Mouse (Mus musculus): ENCODE measurements around the gene Hspb3. TPM values are rescaled to one million over a fixed set of nuclear protein-coding genes. Genes with fewer than 3 reads are reported as not detected.

Gene Hspb3
- polyA plus RNA-seq, 1 experiment from 2014 or later, result not detected

DNA sequence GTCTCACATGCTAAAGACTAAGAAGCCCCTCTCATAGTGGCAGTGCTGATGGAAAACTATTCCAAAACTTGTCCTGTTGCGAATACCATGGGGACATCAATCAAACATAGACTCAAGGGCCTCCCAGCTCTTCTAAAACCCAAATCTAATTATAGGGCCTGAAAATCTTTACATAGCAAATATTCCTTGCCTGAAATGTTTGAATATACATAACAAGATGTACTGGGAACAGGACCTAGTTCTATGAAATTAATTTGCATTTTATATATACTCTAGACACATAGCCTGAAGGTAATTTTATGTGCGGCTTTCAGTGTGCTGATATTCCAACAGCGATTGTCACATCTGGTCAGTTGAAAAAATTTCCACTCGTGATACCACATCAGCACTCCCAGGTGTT, 8.0 kb downstream of the Hspb3 start:
- Histone ChIP-seq H3K9ac (ENCODE audit: low read depth, low read length) (no peak overlapping the region), H3K4me1 (replicated peaks; ENCODE audit: insufficient read depth, low read length) (no peaks in the 10 kb centered on the region), H3K27me3 (ENCODE audit: insufficient read depth, low read length) (no peaks in the 10 kb centered on the region), H3K36me3 (ENCODE audit: insufficient read depth, low read length) (no peaks in the 10 kb centered on the region), H3K9me3 (replicated peaks; ENCODE audit: low read length) (no peaks in the 10 kb centered on the region), H3K4me2 (ENCODE audit: low read length) (no peak overlapping the region), H3K4me3 (replicated peaks; ENCODE audit: low read depth, low read length) (no peak overlapping the region), H3K27ac (no peak overlapping the region)
- TF ChIP-seq CTCF (IDR thresholded peaks at IDR 0.05; ENCODE audit: low read depth), result no peak
- ATAC-seq (replicated peaks; ENCODE audit: low FRiP score, low read depth) (no peak), DNase-seq (ENCODE audit: low spot score) (no peak)
- 95% methylated on average over 4 of the region's 4 CpGs for WGBS

DNA sequence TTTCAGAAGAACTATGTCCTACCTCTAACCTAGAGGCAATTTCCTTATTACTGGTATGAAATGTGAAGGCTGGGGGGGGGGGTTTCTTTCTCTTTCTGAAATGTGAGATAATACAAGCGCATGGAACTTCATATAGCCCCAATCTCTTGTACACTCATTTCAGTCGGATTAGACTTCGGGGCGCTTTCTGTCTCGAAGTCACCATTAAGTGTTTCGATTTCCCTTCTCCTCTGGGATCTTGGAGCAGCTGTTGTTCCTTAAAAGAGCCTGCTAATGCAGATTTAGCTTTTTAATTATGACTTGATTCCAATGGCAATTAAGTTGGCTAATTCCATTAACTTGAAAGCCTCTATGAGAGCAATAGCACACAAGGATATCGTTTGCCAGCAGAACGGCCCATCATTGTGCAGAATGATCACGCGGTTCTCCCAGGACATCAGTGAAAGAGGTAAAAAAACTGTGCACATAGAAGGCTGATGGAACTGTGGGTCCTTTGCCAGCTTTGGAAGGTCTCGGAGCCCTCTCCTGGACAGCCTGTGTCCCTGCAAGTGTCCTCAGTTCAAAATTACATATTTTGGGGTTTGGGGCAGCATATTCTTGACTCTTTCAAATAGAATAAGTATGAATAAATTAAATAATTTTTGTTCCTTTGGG, 22.4 kb downstream of the Hspb3 start:
- no peak overlapping the region for H3K9ac ChIP-seq (ENCODE audit: low read depth, low read length)
- 80% methylated on average over 11 of the region's 11 CpGs for WGBS
- no peak for ATAC-seq (replicated peaks; ENCODE audit: low FRiP score, low read depth)
- no peak overlapping the region for H3K4me3 ChIP-seq (replicated peaks; ENCODE audit: low read depth, low read length)
- no peaks in the 10 kb centered on the region for H3K36me3 ChIP-seq (ENCODE audit: insufficient read depth, low read length)
- peak; percentile 50 for DNase-seq (ENCODE audit: low spot score)
- no peaks in the 10 kb centered on the region for H3K27me3 ChIP-seq (ENCODE audit: insufficient read depth, low read length)
- H3K27ac ChIP-seq, result no peak overlapping the region
- H3K9me3 ChIP-seq (replicated peaks; ENCODE audit: low read length), result no peaks in the 10 kb centered on the region
- H3K4me2 ChIP-seq (ENCODE audit: low read length), result no peak overlapping the region
- no peaks in the 10 kb centered on the region for H3K4me1 ChIP-seq (replicated peaks; ENCODE audit: insufficient read depth, low read length)
- TF ChIP-seq CTCF (IDR thresholded peaks at IDR 0.05; ENCODE audit: low read depth), result peak; percentile 66

DNA sequence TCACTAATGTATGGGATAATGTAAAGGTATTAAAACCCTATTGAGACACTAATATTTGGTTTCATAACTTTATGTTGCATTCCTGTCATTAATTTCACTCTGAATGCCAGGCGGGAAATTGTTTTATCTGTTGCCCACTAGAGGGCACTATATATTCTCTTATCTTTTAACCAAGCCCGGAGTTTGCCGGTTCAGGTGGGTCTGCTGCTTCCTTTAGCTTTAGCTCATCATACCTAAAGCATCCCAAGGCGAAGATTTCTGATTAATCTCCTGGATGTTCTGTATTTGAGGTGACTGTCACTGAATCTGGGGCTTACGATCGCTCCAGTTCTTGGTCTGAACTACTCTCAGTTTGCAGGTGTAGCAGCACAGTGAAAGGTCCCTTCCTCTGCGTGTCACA, 24.6 kb downstream of the Hspb3 start:
- Histone ChIP-seq H3K36me3 (ENCODE audit: insufficient read depth, low read length) (no peaks in the 10 kb centered on the region), H3K27me3 (ENCODE audit: insufficient read depth, low read length) (no peaks in the 10 kb centered on the region), H3K27ac (no peak overlapping the region), H3K9me3 (replicated peaks; ENCODE audit: low read length) (no peaks in the 10 kb centered on the region), H3K9ac (ENCODE audit: low read depth, low read length) (no peak overlapping the region), H3K4me3 (replicated peaks; ENCODE audit: low read depth, low read length) (no peak overlapping the region), H3K4me2 (ENCODE audit: low read length) (no peak overlapping the region), H3K4me1 (replicated peaks; ENCODE audit: insufficient read depth, low read length) (no peaks in the 10 kb centered on the region)
- ATAC-seq (replicated peaks; ENCODE audit: low FRiP score, low read depth), result no peak
- peak; percentile 68 for TF ChIP-seq CTCF (IDR thresholded peaks at IDR 0.05; ENCODE audit: low read depth)
- WGBS, result 29% methylated on average over 7 of the region's 7 CpGs
- peak; percentile 76 for DNase-seq (ENCODE audit: low spot score)

DNA sequence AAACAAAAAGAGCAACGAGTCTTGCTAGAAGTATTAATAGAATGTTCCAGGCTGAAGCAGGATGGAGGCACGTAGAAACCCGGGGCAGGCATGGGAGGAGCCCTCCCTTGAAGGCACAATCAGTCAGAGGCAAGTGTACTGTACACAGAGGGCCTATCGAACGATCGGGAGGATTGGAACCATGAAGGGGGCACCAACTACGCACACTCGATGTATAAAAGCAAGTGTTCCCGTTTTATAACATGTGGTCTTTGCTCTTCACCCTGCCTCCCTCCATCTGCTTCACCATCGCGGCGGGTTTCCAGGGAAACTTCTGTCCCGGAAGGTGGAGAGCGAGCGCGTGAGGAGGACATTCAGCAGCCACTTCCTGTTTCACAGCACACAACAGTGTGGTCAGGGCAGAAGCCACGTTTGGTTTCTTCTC, 27.7 kb downstream of the Hspb3 start:
- ATAC-seq (replicated peaks; ENCODE audit: low FRiP score, low read depth), result no peak

DNA sequence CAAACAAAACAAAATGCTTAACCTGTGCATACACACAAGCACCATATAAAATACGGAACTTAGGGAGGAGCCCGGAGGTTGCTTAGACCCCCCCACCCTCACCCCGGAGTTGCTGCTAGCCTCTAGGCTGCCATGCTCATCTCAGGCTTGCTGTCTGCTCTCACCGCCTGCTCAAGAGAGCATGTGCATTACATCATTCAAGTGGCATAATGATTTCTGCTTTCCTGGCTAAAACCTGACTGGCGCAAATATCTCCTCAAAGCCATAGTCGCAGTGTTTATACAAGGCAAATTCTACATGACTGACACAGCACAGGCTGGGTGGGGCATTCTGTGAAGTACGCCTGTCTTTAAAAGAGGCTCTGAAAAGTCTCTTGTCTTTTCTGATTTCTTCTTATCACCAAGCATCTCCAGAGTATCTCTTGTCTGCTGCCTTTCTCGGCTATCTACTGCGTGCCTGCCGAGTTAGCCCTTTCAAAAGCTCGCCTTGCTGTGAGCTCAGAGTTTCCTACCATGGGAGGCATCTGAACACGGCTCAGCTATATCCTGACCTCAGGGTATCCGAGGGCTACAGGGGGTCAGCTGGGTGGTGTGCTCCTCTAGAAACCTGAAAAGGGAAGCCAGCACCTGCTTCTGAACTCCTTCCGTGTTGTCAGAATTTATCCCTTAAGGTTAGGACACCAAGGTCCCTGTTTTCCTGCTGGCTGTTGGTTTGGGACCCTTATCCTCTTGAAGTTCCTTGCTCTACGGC, 28.6 kb downstream of the Hspb3 start:
- no peak overlapping the region for H3K4me2 ChIP-seq (ENCODE audit: low read length)
- H3K4me1 ChIP-seq (replicated peaks; ENCODE audit: insufficient read depth, low read length), result no peaks in the 10 kb centered on the region
- no peaks in the 10 kb centered on the region for H3K36me3 ChIP-seq (ENCODE audit: insufficient read depth, low read length)
- H3K9ac ChIP-seq (ENCODE audit: low read depth, low read length), result no peak overlapping the region
- DNase-seq (ENCODE audit: low spot score) (no peak), ATAC-seq (replicated peaks; ENCODE audit: low FRiP score, low read depth) (no peak)
- H3K27me3 ChIP-seq (ENCODE audit: insufficient read depth, low read length), result no peaks in the 10 kb centered on the region
- no peak overlapping the region for H3K27ac ChIP-seq
- no peak for TF ChIP-seq CTCF (IDR thresholded peaks at IDR 0.05; ENCODE audit: low read depth)
- no peak overlapping the region for H3K4me3 ChIP-seq (replicated peaks; ENCODE audit: low read depth, low read length)
- H3K9me3 ChIP-seq (replicated peaks; ENCODE audit: low read length), result no peaks in the 10 kb centered on the region
- WGBS, result 82% methylated on average over 15 of the region's 15 CpGs

More for the DNA sequence above, 27.7 kb downstream of the Hspb3 start:
- no peak for TF ChIP-seq CTCF (IDR thresholded peaks at IDR 0.05; ENCODE audit: low read depth)
- 71% methylated on average over 17 of the region's 17 CpGs for WGBS
- Histone ChIP-seq H3K4me3 (replicated peaks; ENCODE audit: low read depth, low read length) (no peak overlapping the region), H3K4me2 (ENCODE audit: low read length) (no peak overlapping the region), H3K4me1 (replicated peaks; ENCODE audit: insufficient read depth, low read length) (no peaks in the 10 kb centered on the region), H3K27ac (no peak overlapping the region), H3K9me3 (replicated peaks; ENCODE audit: low read length) (no peaks in the 10 kb centered on the region), H3K36me3 (ENCODE audit: insufficient read depth, low read length) (no peaks in the 10 kb centered on the region), H3K9ac (ENCODE audit: low read depth, low read length) (no peak overlapping the region), H3K27me3 (ENCODE audit: insufficient read depth, low read length) (no peaks in the 10 kb centered on the region)
- DNase-seq (ENCODE audit: low spot score), result no peak

DNA sequence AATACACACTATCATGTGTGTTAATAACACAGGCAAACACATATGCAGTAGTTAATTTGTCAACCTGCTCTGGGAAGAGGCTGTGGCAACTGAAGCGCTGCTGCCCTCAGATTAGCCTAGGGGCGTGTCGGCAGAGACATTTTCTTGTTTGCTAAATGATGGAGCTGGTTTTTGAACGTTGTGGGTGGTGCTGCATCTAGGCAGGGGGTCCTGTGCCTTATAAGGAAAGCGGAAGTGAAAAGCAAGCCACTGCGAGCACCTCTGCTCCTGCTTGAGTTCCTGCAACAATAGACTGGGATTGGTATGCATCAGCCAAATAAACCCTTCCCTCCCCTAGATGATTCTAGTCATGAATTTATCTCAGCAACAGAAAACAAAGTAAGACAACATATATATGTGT, 31.0 kb downstream of the Hspb3 start:
- WGBS, result 63% methylated on average over 6 of the region's 6 CpGs
- DNase-seq (ENCODE audit: low spot score) (no peak), ATAC-seq (replicated peaks; ENCODE audit: low FRiP score, low read depth) (no peak)
- Histone ChIP-seq H3K27ac (no peak overlapping the region), H3K27me3 (ENCODE audit: insufficient read depth, low read length) (no peaks in the 10 kb centered on the region), H3K4me3 (replicated peaks; ENCODE audit: low read depth, low read length) (no peak overlapping the region), H3K36me3 (ENCODE audit: insufficient read depth, low read length) (no peaks in the 10 kb centered on the region), H3K9me3 (replicated peaks; ENCODE audit: low read length) (no peaks in the 10 kb centered on the region), H3K4me2 (ENCODE audit: low read length) (no peak overlapping the region), H3K4me1 (replicated peaks; ENCODE audit: insufficient read depth, low read length) (no peaks in the 10 kb centered on the region; the same call in 1 of the 2 replicates), H3K9ac (ENCODE audit: low read depth, low read length) (no peak overlapping the region)
- no peak for TF ChIP-seq CTCF (IDR thresholded peaks at IDR 0.05; ENCODE audit: low read depth)
